Comparison of ENCODE assay signal across 8 mouse cellular contexts in the genomic region with DNA sequence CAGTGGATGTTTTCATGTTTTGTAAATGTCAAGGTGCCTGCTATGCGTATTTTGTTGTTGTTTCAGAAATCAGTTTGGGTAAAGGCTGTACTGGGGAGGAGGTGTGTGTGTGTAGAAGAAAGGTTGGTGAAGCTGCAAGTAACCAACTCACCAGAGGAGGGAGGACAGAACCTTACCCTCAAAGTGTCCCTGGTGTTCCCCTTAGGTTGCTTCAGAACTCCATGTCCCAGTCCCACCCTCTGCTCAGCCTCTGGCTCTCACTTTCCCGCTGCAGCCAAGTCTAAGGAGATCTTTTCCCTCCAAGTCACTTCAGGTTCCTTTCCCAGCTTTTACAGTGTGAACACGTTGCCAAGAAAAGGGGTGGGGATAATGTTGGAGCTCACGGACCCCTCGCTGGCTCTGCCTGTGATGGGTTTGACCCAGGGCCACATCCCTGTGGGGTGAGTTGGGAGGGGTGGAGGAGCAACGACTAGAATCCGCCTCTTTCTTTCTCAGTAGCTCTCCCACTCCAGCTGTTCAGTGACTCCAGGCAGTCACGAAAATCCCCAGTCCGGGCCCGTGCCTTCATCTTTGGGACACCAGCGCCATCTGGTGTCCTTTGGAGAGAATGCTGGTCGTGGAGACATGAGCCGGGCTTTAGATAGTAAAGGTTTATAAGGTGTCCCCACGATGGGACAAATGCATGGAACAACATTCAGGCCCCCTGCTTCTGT. TPM values are rescaled to one million over a fixed set of nuclear protein-coding genes. Genes with fewer than 3 reads are reported as not detected.
DNase-seq lines count a peak whose midpoint lies in the region; ATAC-seq lines count a peak whose summit lies in the region.

No protein-coding gene starts in this region.

- 0 out of 2 replicates have a peak, but pooled peaks cover 2% of the 10 kb centered on the region for H3K36me3 ChIP-seq in hindbrain, embryonic 16.5 days (ENCODE audit: control insufficient read depth, insufficient read depth, low read length)

- H3K9me3 ChIP-seq in hindbrain, embryonic 16.5 days (ENCODE audit: control insufficient read depth, low read length) = no peaks in the 10 kb centered on the region

- H3K4me1 ChIP-seq in hindbrain, embryonic 16.5 days (ENCODE audit: control insufficient read depth, insufficient read depth, low read depth, low read length) = peaks cover 3% of the 10 kb centered on the region

- 6% methylated on average over 14 of the region's 14 CpGs for WGBS in hindbrain, embryonic 16.5 days

- no peaks in the 10 kb centered on the region; the same call in 1 of the 2 replicates for H3K27me3 ChIP-seq in hindbrain, embryonic 16.5 days (replicated peaks; ENCODE audit: control insufficient read depth, insufficient read depth, low read length)

- no peak overlapping the region for H3K27ac ChIP-seq in hindbrain, embryonic 16.5 days (ENCODE audit: low read depth, low read length)

- no peak overlapping the region for H3K4me3 ChIP-seq in hindbrain, embryonic 16.5 days (ENCODE audit: low read length)

- 0 out of 2 replicates have a peak overlapping the region, but pooled peaks have one; percentile 32 for H3K9ac ChIP-seq in hindbrain, embryonic 16.5 days (ENCODE audit: low read depth, low read length)

- peak; percentile 91 for DNase-seq in adipocyte (ENCODE audit: low spot score)
- DNase-seq in cerebellum, postnatal 36 days = peak; percentile 83 to 89
- peak; percentile 66 to 73 for DNase-seq in gastrocnemius, adult 8-10 months (ENCODE audit: low spot score in 2 of 2)
- DNase-seq in layer of hippocampus, postnatal 25 days (ENCODE audit: extremely low spot score in 1 of 2, low spot score in 1 of 2) = peak; percentile 78 to 79
- DNase-seq in lung, postnatal 36 days = peak; percentile 87
- DNase-seq in retina, postnatal 1 day = peak; percentile 89
- DNase-seq in urinary bladder, postnatal 36 days (ENCODE audit: low spot score in 2 of 2) = peak; percentile 70 to 80

- H3K4me2 ChIP-seq in hindbrain, embryonic 16.5 days (ENCODE audit: low read length) = peak overlapping the region; percentile 39

- peak; percentile 82 for ATAC-seq in hindbrain, embryonic 16.5 days

RNA-seq across cellular contexts. Expression of gene Chpf, which starts 11.7 kb away (rescaled TPM):
- 1 to 10 TPM; 2.0 to 3.5 (median 2.5) TPM for total RNA-seq in gastrocnemius, adult 8-10 months (2022)
- 42.1 and 46.4 TPM in 2 replicates for polyA plus RNA-seq in hindbrain, embryonic 16.5 days (2015; fragmentation: Nextera tagmentation; extraction: Ambion mirVana)
- 10 to 100 TPM; 77.2 to 82.8 TPM for total RNA-seq in layer of hippocampus, postnatal 25 days (2021)

RNA-seq across cellular contexts. Expression of gene Tmem198, which starts 12.0 kb away (rescaled TPM):
- total RNA-seq in gastrocnemius, adult 8-10 months (2022) = not detected
- 50.5 and 52.5 TPM in 2 replicates for polyA plus RNA-seq in hindbrain, embryonic 16.5 days (2015; fragmentation: Nextera tagmentation; extraction: Ambion mirVana)
- total RNA-seq in layer of hippocampus, postnatal 25 days (2021) = 10 to 100 TPM; 70.3 to 73.8 TPM

RNA-seq across cellular contexts. Expression of gene Asic4, which starts 17.1 kb away (rescaled TPM):
- not detected for total RNA-seq in gastrocnemius, adult 8-10 months (2022)
- polyA plus RNA-seq in hindbrain, embryonic 16.5 days (2015; fragmentation: Nextera tagmentation; extraction: Ambion mirVana) = 20.3 and 21.6 TPM in 2 replicates
- 1 to 10 TPM; 8.9 to 9.9 TPM for total RNA-seq in layer of hippocampus, postnatal 25 days (2021)

RNA-seq across cellular contexts. Expression of gene Gmppa, which starts 31.6 kb away (rescaled TPM):
- total RNA-seq in gastrocnemius, adult 8-10 months (2022) = 10 to 100 TPM; 41.1 to 50.3 (median 42.8) TPM
- polyA plus RNA-seq in hindbrain, embryonic 16.5 days (2015; fragmentation: Nextera tagmentation; extraction: Ambion mirVana) = 77.8 and 78.4 TPM in 2 replicates
- total RNA-seq in layer of hippocampus, postnatal 25 days (2021) = 10 to 100 TPM; 60.5 to 66.7 TPM

RNA-seq across cellular contexts. Expression of gene Obsl1, which starts 38.9 kb away (rescaled TPM):
- total RNA-seq in gastrocnemius, adult 8-10 months (2022) = 10 to 100 TPM; 22.2 to 38.4 (median 28.3) TPM
- 25.4 and 26.1 TPM in 2 replicates for polyA plus RNA-seq in hindbrain, embryonic 16.5 days (2015; fragmentation: Nextera tagmentation; extraction: Ambion mirVana)
- 10 to 100 TPM; 18.9 to 20.2 TPM for total RNA-seq in layer of hippocampus, postnatal 25 days (2021)

Comparison
In these comparisons a context has a peak if more than half of its experiments do, and no peak if none do; other contexts are left out.
1. RNA of gene Chpf, which starts 11.7 kb away (total RNA-seq): 77.2 to 82.8 TPM in layer of hippocampus, postnatal 25 days; 2.0 to 3.5 TPM in gastrocnemius, adult 8-10 months; every median in the first group is over 10 times any median in the second.
2. RNA of gene Tmem198, which starts 12.0 kb away (total RNA-seq): 70.3 to 73.8 TPM in layer of hippocampus, postnatal 25 days; not detected in gastrocnemius, adult 8-10 months; every median in the first group is over 10 times any median in the second.
3. RNA of gene Asic4, which starts 17.1 kb away (total RNA-seq): 8.9 to 9.9 TPM in layer of hippocampus, postnatal 25 days; not detected in gastrocnemius, adult 8-10 months; every median in the first group is over 4 times any median in the second.
4. Peak in every context shown above with its lines, with median percentiles within 50 percentile points of each other: DNase-seq.